Mouse (Mus musculus): ENCODE data around the gene Lhfpl2.

Gene Lhfpl2

DNA sequence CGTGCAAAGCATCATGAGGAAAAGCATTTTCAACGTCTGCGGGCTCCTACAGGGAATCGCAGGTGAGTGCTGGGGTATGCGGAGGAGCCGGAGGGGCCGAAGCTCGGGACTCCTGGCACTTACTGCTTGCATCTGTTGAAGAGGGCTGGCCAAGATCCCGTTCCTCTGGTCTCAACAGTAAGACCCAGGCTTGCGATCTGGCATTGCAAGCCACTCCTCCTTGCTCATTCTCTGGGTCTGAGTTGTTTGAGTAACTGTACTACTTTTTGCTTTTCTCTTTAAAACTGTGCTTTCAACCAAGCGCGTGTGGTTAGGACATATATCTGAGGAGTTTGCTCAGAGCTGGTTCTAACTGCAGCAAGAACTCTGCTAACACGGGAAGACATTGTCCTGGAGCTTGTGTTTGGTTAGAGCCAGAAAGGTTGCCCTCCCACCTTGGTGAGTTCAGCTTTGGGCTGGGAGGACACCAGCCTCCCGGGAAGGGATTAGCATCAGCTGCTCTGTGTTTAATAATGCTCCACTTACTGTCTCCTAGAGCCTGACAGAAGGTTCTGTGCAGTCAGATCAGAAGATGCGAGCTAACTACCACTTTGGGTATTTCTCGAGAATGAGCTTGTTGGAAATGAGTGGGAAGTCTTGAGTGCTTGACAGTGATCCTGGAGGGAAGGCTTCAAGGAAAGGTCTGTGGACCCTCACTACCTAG is 117.1 kb downstream of the Lhfpl2 start:
- DNase-seq (ENCODE audit: low read depth, low spot score) = no peak

DNA sequence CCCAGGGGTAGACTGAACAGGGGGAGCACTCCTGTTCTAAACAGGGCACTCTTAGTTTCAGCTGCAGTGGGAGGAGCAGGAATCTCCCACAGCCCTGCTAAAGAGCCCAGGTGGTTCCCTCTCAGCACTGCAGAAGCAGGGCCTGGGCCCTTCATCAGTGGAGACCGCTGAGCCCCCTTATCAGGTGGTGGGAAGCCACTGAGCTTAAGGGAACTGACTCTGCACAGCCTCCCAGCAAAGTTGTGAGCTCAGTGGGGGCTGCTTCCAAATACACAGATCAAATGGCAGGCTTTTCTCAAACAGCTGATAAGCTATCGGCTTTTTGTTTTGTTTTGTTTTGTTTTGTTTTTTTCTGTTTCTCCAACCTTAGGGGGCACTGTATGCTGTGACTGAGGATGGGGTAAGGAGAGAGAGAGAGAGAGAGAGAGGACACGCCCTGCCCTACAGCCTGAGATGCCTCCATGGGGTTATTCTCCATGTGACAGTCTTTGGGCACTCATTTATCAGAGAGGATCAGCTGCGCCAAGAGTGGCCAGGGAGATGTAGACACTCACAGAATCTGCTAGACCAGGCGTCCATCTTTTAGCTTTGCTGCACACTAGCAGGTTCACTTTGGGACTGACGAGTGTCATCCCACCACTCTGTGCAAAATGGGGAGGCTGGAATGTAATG is 117.9 kb downstream of the Lhfpl2 start:
- DNase-seq (ENCODE audit: low read depth, low spot score) = no peak

DNA sequence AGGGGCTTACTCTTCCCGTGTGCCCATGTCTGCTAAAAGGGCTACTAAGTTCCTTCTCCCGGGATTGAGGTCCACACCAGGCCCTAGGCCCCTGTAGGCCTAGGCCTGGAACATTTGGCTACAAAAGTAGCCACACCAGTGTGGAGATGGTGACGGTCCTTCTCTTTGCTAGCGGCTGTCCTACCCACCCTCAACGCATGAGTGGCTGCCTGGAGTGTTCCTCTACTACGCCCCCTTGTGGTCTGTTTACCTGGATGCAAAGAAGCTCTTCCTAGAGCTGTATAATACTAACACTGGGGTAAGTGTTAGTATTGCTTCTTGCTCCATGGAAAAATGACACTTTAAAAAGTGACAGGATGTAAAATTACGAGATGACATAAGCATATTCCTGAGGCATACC is 119.6 kb downstream of the Lhfpl2 start:
- no peak for DNase-seq (ENCODE audit: low read depth, low spot score)

GRCm38 (mm10) chr13:94178401-94179040 is 120.9 kb downstream of the Lhfpl2 start:
- DNase-seq (ENCODE audit: low read depth, low spot score) = no peak

DNA sequence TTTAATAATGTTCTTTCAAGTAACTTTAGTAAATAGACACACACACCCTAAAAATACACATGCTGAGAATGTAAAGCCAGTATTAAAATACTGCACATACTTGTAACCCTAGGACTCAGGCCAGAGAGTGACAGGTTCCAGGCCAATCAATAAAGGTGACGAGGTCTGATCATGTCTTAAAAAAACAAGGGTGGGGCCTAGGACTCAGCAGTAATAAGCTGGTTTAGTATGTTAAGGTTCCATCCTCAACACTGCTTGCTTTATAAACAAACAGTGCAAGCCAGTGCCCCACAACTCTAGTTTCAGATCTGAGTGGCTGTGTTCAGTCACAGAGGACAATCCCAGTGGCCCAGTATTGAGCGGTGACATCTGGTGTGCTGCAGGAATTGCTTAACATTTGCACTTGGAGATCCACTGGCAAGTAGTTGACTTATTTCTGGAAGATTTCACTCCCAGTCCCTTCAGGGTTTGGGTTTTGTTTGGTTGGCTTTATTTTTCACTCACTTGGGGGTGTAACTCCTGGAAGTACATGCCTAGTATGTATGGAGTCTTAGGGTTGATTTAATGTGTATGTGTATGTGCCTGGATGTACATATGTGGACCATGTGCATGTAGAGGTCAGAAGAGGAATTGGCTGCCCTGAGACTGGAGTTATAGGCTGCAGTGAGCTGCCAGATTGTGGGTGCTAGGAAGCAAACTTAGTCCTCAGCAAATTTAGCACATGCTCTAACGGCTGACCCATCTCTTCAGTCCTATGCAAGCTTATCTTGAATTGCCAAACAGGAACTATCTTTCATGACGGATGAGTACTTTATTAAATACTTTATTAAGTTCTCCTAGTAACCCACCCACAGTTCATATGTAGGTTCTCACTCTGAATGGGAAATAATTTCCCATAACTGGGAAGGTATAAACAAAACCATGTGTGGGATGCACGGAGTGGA is 123.2 kb downstream of the Lhfpl2 start:
- no peak for DNase-seq (ENCODE audit: low read depth, low spot score)

DNA sequence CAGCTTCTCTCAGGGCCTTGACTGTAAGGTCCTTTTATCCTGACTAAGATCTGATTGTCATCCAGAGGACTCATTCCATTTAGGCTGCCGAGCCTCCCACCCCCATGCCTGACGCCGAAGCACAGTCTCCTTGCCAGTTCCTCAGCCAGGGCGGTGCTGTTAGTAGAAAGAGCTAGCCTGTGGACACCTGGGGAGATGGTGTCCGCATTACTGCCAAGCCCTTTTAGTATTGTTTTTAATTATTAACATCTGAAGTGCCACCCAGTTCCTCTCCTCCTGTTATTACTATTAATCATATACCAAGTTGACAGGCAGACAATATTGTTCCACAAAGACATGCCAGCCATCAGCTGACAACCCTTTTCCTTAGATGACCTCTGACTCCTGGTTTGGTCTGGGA is 124.4 kb downstream of the Lhfpl2 start:
- DNase-seq (ENCODE audit: low read depth, low spot score) = no peak

DNA sequence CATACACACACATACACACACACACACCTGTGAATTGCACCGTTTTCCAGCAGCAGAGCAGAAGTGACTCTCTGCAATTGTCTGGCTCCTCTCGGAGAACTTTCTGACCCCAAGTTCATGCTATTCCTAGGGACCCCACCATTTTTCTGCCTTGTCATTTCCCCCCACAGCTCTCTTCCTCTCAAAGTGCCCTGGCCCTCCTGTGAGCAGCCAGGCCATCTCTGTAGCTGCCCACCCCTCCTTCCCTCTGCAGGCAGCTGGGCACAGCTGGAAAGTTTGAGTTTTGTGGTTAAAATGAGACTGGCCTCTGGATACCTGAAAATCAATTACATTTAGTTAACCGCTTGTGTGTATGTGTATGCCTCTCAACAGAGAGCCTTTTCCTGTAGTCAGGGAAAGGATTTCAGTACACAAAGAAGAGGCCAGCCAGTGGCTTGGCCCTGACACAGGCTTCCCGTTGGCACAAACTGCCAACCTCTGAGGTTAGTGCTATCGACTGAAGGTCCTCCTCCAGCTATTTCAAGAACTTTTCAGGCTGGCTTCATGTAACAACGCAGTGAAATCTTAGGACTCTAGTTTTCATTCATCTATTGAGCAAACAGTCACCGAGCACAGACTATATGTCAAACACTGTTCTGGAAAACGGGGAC is 125.9 kb downstream of the Lhfpl2 start:
- DNase-seq (ENCODE audit: low read depth, low spot score) = no peak

GRCm38 (mm10) chr13:94184726-94185456 is 127.3 kb downstream of the Lhfpl2 start:
- DNase-seq (ENCODE audit: low read depth, low spot score) = no peak

DNA sequence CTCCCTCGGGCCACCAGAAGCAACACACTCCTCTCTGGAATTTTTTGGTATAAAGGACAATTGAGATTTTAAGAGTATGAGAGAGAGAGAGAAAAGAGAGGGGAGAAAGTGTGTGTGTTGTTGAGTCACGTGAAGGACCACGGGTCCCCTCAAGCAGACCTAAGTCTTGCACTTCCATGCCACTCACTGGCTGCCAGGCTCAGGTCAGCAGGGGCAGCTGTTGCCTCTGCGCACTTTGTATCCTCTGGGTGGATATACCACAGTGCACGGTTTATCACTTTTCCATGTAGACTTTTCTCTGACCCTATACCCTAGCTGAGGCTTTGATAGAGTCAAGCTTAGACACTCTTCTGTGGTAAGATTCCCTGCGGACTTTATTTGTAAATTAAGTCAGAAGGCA is 128.0 kb downstream of the Lhfpl2 start:
- no peak for DNase-seq (ENCODE audit: low read depth, low spot score)

GRCm38 (mm10) chr13:94188200-94189086 is 130.8 kb downstream of the Lhfpl2 start:
- DNase-seq (ENCODE audit: low read depth, low spot score) = no peak

DNA sequence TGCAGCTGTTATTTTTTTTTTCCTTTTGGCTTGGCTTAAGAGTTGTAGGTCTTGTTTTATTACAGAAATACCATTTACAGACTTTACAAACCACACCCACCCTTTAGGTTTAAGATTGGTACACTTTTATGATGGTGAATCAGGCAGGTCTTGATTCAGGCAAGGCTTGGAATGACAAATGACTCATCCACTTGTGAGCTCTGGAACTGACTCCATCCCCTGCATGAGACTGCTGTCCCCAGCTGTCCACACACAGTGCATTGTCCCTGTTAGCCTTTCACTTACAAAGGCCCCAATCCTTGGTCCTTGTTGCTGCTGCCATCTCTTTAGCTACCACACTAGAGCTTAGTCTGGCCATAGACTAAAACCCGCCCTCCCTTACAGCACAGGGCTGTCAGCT is 132.8 kb downstream of the Lhfpl2 start:
- DNase-seq (ENCODE audit: low read depth, low spot score) = no peak

DNA sequence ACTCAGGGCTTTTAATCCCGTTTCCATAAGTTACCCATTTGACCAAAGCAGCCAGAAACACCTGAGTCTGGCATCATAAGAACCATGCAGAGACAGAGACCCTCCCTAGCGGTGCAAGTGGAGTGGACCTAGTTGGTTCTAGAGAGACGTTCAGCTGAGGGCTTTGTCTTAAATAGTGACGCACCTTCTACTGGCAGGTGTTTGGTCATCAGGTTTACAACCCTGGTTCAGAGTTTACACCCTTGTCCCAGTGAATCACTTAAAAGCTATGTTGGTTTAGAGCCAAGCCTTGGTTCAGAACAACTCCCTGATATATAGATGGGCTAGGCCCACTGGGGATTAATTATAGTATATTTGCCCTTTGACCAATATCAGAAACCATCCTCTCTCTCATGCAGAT is 135.6 kb downstream of the Lhfpl2 start:
- no peak for DNase-seq (ENCODE audit: low read depth, low spot score)

- no peak for DNase-seq (ENCODE audit: low read depth, low spot score)
These were observed 141.0 kb downstream of the Lhfpl2 start for GRCm38 (mm10) chr13:94198616-94199015.

DNA sequence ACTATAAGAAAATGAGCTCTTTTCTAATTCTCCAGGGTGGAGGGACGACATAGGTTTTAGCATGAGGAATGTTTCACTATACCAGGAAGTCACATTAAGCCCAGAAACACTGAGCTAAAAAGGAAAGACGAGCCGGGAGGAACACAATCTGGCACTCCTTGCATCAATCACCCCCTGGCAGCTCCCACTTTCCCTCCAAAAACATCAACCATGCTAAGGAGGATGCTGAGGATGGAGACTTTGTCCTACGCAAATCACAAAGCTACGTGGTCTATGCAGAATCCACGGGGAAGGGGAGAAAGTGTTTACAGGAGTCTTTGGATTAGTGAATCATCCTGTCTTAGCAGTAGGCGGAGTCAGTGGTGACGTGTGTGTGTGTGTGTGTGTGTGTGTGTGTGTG is 142.2 kb downstream of the Lhfpl2 start:
- no peak for DNase-seq (ENCODE audit: low read depth, low spot score)

DNA sequence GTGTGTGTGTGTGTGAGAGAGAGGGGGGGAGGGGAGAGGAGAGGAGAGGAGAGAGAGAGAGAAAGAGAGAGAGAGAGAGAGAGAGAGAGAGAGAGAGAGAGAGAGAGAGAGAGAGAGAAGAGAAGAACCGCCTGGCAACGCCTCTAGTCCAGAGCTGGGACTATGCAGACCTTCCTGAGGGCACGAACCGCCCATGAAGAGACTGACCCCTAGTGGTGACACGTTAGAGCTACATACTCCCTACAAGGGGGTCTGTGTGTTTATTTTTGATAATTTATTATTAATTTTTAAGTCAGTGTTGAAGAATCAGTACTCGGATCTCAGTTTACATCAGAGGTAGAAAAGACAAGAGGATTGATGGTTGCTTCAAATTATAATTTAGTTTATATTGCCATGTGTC is 147.6 kb downstream of the Lhfpl2 start:
- DNase-seq (ENCODE audit: low read depth, low spot score) = peak; percentile 66

GRCm38 (mm10) chr13:94207973-94208372 is 150.4 kb downstream of the Lhfpl2 start:
- DNase-seq (ENCODE audit: low read depth, low spot score) = no peak

DNA sequence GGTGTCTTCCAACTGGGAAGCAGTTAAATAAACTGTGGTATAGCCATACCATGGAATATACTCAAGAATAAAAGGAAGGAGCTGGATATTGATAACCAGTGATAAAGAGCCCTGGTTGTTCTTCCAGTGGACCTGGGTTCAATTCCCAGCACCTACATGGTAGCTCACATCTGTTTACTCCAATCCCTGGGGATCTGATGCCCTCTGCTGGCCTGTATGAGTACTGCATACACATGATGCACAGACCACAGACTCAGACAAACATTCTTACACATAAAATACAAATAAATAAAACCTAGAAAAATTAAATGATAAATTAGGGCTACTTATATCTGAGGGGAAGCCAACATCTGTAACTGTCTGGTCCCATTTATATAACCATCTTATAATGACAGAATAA is 151.3 kb downstream of the Lhfpl2 start:
- DNase-seq (ENCODE audit: low read depth, low spot score) = no peak

- no peak for DNase-seq (ENCODE audit: low read depth, low spot score)
These were observed 153.9 kb downstream of the Lhfpl2 start for GRCm38 (mm10) chr13:94211236-94212119.

GRCm38 (mm10) chr13:94212179-94212578 is 154.6 kb downstream of the Lhfpl2 start:
- DNase-seq (ENCODE audit: low read depth, low spot score) = no peak

Data from forelimb bud, embryonic 11.5 days (tissue).